Mouse (Mus musculus) liver, postnatal 0 days (tissue): ENCODE results near the gene Gipc2.

Experiments
- CTCF ChIP-seq: sonication (generic); IDR thresholded peaks from 2 replicates; pipeline ENCODE4 v1.5.1; 2016; ENCODE audit warnings: antibody characterized with exemption, low read depth
- EP300 ChIP-seq: IDR thresholded peaks from 2 replicates; pipeline ENCODE4 v1.6.1; 2016; ENCODE audit warnings: antibody characterized with exemption, low read depth, mild to moderate bottlenecking

- TF ChIP-seq EP300 (no peak), CTCF (no peak)
Observed at GRCm38 (mm10) chr3:152153152-152153551, 12.9 kb downstream of the Gipc2 start.
